Mouse (Mus musculus) erythroblast, embryonic 14.5 days (primary cell): ENCODE results near the gene Jmjd1c. TPM values are rescaled to one million over a fixed set of nuclear protein-coding genes. Genes with fewer than 3 reads are reported as not detected.

Experiments
- H3K27me3 ChIP-seq: 2 replicates; pipeline ENCODE4 v1.6.1; 2012; ENCODE audit warnings: inconsistent platforms; ENCODE audit not compliant: control insufficient read depth
- H3K36me3 ChIP-seq: 2 replicates; pipeline ENCODE4 v1.6.1; 2012; ENCODE audit warnings: mild to moderate bottlenecking, inconsistent platforms; ENCODE audit not compliant: control insufficient read depth
- H3K4me1 ChIP-seq: 2 replicates; pipeline ENCODE4 v1.6.1; 2012; ENCODE audit warnings: inconsistent platforms; ENCODE audit not compliant: control insufficient read depth
- H3K4me3 ChIP-seq: replicated peaks from 2 replicates; pipeline ENCODE3; 2012; ENCODE audit warnings: moderate library complexity, mild to moderate bottlenecking, inconsistent platforms
- H3K9me3 ChIP-seq: 2 replicates; pipeline ENCODE4 v1.6.1; 2012; ENCODE audit warnings: low read length, inconsistent platforms, mixed read lengths; ENCODE audit not compliant: control insufficient read depth
- GATA1 ChIP-seq: IDR thresholded peaks from 2 replicates; pipeline ENCODE4 v1.6.1; 2012; ENCODE audit warnings: low read length, inconsistent platforms, mixed read lengths
- TAL1 ChIP-seq: IDR thresholded peaks from 3 replicates; pipeline ENCODE4 v1.6.1; 2012; ENCODE audit warnings: low read length, inconsistent platforms, mixed read lengths
- polyA plus RNA-seq: library from polyadenylated mRNA; stranded (reverse); fragments of >175 nt; gene quantifications from 2 replicates; pipeline ENCODE4 v1.2.3, GENCODE M21; 2012

Jmjd1c gene
- polyA plus RNA-seq, 1 experiment = 0.09 TPM

DNA sequence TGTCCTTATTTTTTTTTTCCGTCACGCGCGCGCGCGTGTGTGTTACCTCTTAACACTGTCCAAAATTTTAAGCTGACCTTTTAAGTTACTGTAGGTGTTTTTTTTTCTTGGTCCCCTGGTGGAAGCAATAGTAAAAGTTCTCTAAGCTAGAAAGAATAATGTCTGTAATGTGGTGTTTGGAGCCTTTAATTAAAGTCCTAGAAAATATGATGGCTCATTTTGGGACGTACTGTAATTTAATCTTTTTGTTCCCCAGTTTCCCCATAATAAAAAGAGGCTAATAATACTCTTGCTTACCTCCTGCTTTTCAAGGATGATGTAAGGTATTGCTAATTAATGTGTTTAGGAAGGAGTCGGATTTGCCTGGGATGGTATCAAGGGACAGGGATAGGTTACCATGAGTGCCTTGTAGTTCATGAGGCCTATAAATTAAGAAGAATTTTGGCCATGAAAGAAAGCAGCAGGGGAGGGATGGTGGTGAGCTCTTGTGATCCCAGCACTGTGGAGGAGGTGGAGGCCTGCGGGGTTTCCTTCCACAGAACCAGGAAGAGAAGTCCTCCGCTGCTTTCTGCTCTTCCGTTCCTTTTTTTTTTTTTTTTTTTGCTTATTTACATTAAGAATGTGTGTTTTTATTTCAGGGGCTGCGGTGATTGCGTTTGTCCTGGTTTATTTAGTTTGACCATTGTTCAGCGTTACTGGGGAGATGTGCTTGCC lies 1.7 kb downstream of the Jmjd1c start:
- Histone ChIP-seq H3K9me3 (no peaks in the 10 kb centered on the region), H3K36me3 (no peaks in the 10 kb centered on the region), H3K27me3 (peaks cover 4% of the 10 kb centered on the region), H3K4me1 (peaks cover 35% of the 10 kb centered on the region), H3K4me3 (peak overlapping the region; percentile 84)
- TF ChIP-seq TAL1 (no peak), GATA1 (no peak)

DNA sequence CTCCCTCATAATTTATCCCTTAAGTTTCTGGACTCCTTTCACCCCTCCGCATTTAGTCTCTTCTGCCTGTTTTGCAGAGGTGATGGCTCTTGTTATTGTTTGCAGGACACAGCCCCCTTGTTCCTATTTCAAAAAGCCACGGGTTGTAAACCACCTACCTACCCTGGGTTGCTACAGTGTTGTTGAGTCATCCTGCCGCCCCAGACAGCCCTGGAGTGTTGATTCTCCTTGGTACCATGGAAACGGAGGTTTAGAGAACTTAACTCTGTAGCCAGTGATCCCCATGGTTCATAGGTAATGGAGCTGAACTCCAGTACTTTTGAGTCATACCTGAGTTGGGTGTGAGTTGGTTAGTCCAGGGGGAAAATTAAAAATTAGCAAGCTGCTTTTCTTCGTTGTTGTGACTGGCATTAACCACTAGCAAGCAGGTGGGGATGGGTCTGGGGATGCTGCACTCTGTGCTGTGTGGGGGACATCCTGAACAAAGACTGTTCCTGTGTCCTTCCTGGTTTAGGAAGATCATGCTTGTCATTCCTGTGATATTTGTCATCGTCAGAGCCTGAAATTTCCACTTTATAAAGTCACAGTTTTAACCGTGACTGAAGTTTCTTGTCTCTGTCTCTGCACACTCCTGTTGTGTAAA lies 2.6 kb downstream of the Jmjd1c start:
- Histone ChIP-seq H3K4me3 (no peak overlapping the region), H3K27me3 (peaks cover 4% of the 10 kb centered on the region), H3K36me3 (no peaks in the 10 kb centered on the region), H3K9me3 (no peaks in the 10 kb centered on the region), H3K4me1 (peaks cover 35% of the 10 kb centered on the region)
- TF ChIP-seq TAL1 (no peak), GATA1 (no peak)

DNA sequence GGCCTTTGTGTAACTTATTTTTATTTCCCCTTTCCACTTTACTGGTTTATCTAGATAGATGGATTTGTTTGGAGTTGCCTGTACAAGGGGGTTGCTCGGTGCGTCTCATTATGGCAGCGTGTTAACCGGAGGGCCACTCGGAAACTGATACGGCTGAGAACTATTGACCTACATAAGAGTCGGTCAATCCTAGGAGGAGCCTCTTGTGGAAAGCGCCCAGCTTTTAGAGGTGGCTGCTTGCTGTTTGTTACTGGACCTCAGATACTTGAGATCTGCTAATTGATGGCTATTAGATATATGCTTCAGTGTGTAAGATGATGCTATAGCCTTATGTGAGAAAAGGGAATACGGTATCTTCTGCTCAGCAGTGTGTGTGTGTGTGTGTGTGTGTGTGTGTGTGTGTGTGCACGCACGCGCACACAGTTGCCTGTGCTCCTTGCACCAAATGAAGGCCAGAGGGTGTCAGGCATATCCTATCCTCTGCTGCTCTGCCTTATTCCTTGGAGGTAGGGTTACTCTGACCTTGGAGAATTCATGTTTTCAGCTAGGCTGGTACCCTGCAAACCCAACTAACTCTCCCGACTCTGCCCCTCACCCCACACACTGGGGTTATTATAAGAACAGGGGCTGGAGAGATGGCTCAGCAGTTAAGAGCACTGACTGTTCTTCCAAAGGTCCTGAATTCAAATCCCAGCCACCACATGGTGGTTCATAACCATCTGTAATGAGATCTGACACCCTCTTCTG lies 3.4 kb downstream of the Jmjd1c start:
- Histone ChIP-seq H3K4me1 (peaks cover 36% of the 10 kb centered on the region), H3K27me3 (peaks cover 4% of the 10 kb centered on the region), H3K4me3 (no peak overlapping the region), H3K9me3 (no peaks in the 10 kb centered on the region), H3K36me3 (no peaks in the 10 kb centered on the region)
- TF ChIP-seq GATA1 (no peak), TAL1 (no peak)

DNA sequence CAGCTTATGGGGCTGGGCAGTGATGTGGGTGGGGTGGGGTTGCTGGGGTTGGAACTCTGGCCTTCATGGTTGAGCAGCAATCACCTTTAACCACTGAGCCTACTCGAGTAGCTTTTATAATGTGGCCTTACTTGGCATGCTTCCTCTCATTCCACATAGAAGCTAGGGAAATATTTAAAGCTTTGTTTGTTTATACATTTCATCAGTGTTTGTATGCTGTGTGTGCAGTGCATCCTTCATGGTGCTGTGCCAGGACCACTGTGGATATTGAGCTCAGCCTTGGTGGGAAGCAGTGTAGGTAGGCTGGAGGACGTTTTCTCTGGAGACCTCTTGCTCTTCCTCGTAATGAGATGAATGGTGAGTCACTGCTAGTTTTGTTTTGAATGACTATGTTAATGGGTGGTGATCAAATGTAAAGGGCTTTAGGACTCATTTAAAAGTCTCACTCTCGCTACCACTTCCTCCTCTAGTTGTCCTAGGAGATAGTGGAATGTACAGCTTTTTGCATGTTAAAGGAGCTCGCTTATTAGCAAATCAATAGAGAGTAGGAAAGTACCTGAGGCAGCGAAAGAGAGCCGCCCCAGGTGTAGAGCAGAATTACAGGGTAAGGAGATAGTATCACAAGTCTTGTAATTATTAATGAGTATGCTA lies 4.2 kb downstream of the Jmjd1c start:
- no peak for TF ChIP-seq GATA1
- TF ChIP-seq TAL1 = no peak
- H3K27me3 ChIP-seq = peaks cover 4% of the 10 kb centered on the region
- H3K36me3 ChIP-seq = no peaks in the 10 kb centered on the region
- H3K9me3 ChIP-seq = no peaks in the 10 kb centered on the region
- H3K4me3 ChIP-seq = no peak overlapping the region
- H3K4me1 ChIP-seq = peaks cover 39% of the 10 kb centered on the region

DNA sequence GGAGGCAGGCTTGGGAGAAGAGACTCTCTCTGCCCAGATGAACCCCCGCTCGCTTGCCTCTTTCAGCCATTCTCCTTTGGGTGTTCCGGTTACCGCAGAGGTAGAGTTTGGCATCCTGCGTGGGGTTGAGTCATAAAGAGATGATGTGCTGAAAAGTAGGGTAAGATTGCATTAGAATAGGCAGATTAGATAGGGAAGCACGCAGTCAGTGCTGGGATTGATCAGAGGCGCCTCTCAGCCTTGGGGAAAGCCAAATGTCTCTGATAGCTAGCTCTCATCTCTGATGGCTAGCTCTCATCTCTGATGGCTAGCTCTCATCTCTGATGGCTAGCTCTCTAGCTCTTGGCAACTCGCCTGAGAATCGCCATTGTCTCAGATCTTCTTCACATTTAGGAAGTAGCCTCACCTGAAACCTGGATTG lies 4.9 kb downstream of the Jmjd1c start:
- Histone ChIP-seq H3K4me1 (peaks cover 42% of the 10 kb centered on the region), H3K27me3 (peaks cover 4% of the 10 kb centered on the region), H3K36me3 (no peaks in the 10 kb centered on the region), H3K9me3 (no peaks in the 10 kb centered on the region), H3K4me3 (no peak overlapping the region)
- TF ChIP-seq TAL1 (no peak), GATA1 (no peak)

DNA sequence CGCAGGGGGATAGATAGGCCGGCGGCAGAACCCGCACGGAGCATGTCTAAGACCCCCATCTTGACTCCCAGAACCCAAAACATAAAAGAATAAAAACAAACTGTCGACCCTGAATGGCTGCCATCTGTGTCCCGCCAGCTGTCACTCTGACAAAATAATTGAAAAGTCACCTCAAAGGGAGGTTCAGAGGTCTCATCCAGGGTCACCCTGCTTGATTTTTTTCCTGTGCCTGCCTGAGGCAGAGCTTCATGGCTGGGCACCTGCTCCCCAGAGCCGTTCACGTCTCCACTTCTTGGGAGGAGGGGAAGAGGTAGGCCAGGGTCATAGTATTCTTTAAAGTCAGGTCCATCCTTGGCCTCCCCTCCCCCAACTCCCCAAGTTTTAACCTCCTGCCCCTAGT lies 8.6 kb downstream of the Jmjd1c start:
- Histone ChIP-seq H3K36me3 (no peaks in the 10 kb centered on the region), H3K9me3 (no peaks in the 10 kb centered on the region), H3K4me1 (peaks cover 17% of the 10 kb centered on the region), H3K4me3 (no peak overlapping the region), H3K27me3 (no peaks in the 10 kb centered on the region)
- no peak for TF ChIP-seq GATA1

DNA sequence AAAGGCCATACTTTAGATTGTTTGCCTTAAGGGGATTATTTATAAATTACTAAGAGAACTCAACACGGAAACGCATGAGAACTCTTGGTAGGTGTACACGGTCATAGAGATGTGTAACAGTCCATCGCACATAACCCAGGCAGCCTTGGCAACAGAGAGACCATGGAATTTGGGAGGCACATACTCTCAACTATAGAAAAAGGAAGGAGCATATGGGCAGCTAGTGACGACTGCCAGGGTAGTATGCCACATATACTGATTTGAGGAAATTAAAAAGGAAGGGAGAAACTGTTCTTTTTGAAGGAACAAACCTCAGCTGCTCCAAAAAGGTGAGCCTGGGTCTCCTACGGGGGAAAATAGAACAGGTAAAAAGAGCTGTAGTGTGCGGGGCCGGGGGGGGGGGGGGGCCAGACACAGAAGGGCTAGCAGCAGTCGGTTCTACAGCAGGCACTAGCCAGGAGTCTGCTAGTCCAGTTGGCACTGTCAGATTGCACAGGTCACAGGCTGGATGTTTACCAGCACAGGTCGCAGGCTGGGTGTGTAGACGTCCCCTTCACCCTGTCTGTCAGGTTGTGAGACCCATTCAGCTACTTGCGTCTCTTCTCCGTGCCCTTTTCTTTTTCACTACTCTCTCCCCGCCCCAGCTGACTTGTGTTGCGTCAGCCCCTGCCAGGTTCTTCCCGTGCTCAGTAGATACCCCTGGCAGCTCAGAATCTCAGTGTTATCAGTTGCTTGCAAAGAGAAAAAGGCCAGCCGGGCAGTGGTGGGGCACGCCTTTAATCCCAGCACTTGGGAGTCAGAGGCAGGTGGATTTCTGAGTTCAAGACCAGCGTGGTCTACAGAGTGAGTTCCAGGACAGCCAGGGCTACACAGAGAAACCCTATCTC lies 9.6 kb downstream of the Jmjd1c start:
- Histone ChIP-seq H3K27me3 (no peaks in the 10 kb centered on the region), H3K4me1 (peaks cover 14% of the 10 kb centered on the region), H3K36me3 (peaks cover 2% of the 10 kb centered on the region), H3K4me3 (no peak overlapping the region), H3K9me3 (no peaks in the 10 kb centered on the region)
- TF ChIP-seq GATA1 = no peak
- TF ChIP-seq TAL1 = no peak

DNA sequence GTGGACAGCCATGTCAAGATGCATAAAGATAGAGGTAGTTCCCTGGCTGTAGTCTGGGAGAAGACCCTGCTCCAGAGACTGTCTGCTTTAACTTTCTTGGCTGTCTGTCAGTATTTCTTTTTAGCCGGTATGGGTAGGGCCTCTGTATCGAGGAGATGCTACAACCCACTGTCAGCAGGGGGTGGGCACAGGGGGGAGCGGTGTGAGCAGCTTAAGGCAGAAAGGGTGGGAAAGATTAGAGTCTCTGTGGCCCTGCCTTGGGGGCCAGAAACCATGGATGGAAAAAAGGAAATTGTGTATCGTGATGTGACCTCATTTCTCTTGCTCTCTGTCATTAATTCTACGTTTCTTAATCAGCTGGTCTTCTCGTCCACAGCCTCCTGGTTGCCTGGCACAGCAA lies 10.5 kb downstream of the Jmjd1c start:
- Histone ChIP-seq H3K4me1 (peaks cover 14% of the 10 kb centered on the region), H3K27me3 (no peaks in the 10 kb centered on the region), H3K4me3 (no peak overlapping the region), H3K9me3 (no peaks in the 10 kb centered on the region), H3K36me3 (peaks cover 2% of the 10 kb centered on the region)
- TF ChIP-seq GATA1 (no peak), TAL1 (no peak)
